Mouse (Mus musculus) G1E (cell line): ENCODE data around the gene Rgs5. TPM values are rescaled to one million over a fixed set of nuclear protein-coding genes. Genes with fewer than 3 reads are reported as not detected.

Experiments used
- ATAC-seq: 2 replicates; pipeline ENCODE4 v1.8.0; 2016; ENCODE audit warnings: mild to moderate bottlenecking; ENCODE audit not compliant: insufficient number of reproducible peaks, poor library complexity, low FRiP score, severe bottlenecking; ENCODE audit errors: extremely low read depth
- DNase-seq: peaks from one replicate; pipeline ENCODE4 v3.0.0; 2012; ENCODE audit warnings: low spot score
- H3K27me3 ChIP-seq: 2 replicates; pipeline ENCODE4 v1.6.1; 2012; ENCODE audit warnings: mild to moderate bottlenecking, low read length, inconsistent platforms; ENCODE audit not compliant: insufficient read depth
- H3K36me3 ChIP-seq: replicated peaks from 2 replicates; pipeline ENCODE3; 2012; ENCODE audit warnings: mild to moderate bottlenecking, inconsistent platforms
- H3K4me1 ChIP-seq: 2 replicates; pipeline ENCODE4 v1.6.1; 2012; ENCODE audit warnings: low read depth, low read length, inconsistent platforms, mixed read lengths; ENCODE audit not compliant: insufficient read depth
- H3K4me3 ChIP-seq: 2 replicates; pipeline ENCODE4 v1.5.1; 2012; ENCODE audit warnings: low read depth, mild to moderate bottlenecking, inconsistent platforms, low read length, moderate library complexity, mixed read lengths
- H3K9me3 ChIP-seq: replicated peaks from 2 replicates; pipeline ENCODE4 v1.6.1; 2012; ENCODE audit warnings: inconsistent platforms
- CTCF ChIP-seq: IDR thresholded peaks from 2 replicates; pipeline ENCODE4 v1.5.1; 2012; ENCODE audit warnings: low read depth, low read length, inconsistent platforms, mixed read lengths
- GATA1 ChIP-seq: IDR thresholded peaks from 2 replicates; pipeline ENCODE4 v1.6.1; 2012; ENCODE audit warnings: borderline replicate concordance, low read length, inconsistent platforms, mixed read lengths
- GATA2 ChIP-seq: IDR thresholded peaks from 2 replicates; pipeline ENCODE4 v1.6.1; 2012; ENCODE audit warnings: low read depth, low read length, inconsistent platforms, borderline replicate concordance
- POLR2AphosphoS5 ChIP-seq: IDR thresholded peaks from 2 replicates; pipeline ENCODE4 v1.6.1; 2012; ENCODE audit warnings: low read depth, low read length, inconsistent platforms; ENCODE audit not compliant: insufficient replicate concordance
- TAL1 ChIP-seq: conservative IDR thresholded peaks from 2 replicates; pipeline ENCODE4 v1.6.1; 2012; ENCODE audit warnings: low read depth, low read length, inconsistent platforms, mixed read lengths
- polyA plus RNA-seq: library from polyadenylated mRNA; stranded (reverse); fragments of >175 nt; gene quantifications from 2 replicates; pipeline ENCODE4 v1.2.3, GENCODE M21; 2012
- total RNA-seq, 2 experiments: library from RNA; stranded (forward) in 1 of 2; stranded (reverse) in 1 of 2; fragments of 200-1000 nt in 1 of 2; fragments of >200 nt in 1 of 2; fragmentation: Nextera tagmentation in 1 of 2; gene quantifications; 2 replicates each; pipeline ENCODE4 v1.2.3; 2014 to 2017

The Rgs5 gene
- total and polyA plus RNA-seq, 3 experiments: 0.16 TPM; not detected in 2

- no peaks in the 10 kb centered on the region for H3K4me1 ChIP-seq
- no peak for DNase-seq
- no peak for TF ChIP-seq POLR2AphosphoS5
- TF ChIP-seq GATA2: no peak
- no peak for TF ChIP-seq GATA1
- no peak for TF ChIP-seq TAL1
- no peak for TF ChIP-seq CTCF
- no peaks in the 10 kb centered on the region for H3K27me3 ChIP-seq
- no peak overlapping the region for H3K4me3 ChIP-seq
- H3K9me3 ChIP-seq: 0 out of 2 replicates have a peak, but pooled peaks cover 4% of the 10 kb centered on the region
- ATAC-seq: no peak
- no peaks in the 10 kb centered on the region for H3K36me3 ChIP-seq
These were observed 41.9 kb downstream of the Rgs5 start for GRCm38 (mm10) chr1:169697236-169697635.

GRCm38 (mm10) chr1:169699184-169699583 is 43.9 kb downstream of the Rgs5 start:
- no peaks in the 10 kb centered on the region for H3K27me3 ChIP-seq
- no peak overlapping the region for H3K4me3 ChIP-seq
- TF ChIP-seq GATA2 (no peak), POLR2AphosphoS5 (no peak)
- H3K36me3 ChIP-seq: no peaks in the 10 kb centered on the region
- no peak for ATAC-seq
- H3K9me3 ChIP-seq: 0 out of 2 replicates have a peak, but pooled peaks cover 2% of the 10 kb centered on the region
- DNase-seq: no peak
- H3K4me1 ChIP-seq: no peaks in the 10 kb centered on the region

- Histone ChIP-seq H3K27me3 (no peaks in the 10 kb centered on the region), H3K4me1 (no peaks in the 10 kb centered on the region), H3K4me3 (no peak overlapping the region), H3K9me3 (0 out of 2 replicates have a peak, but pooled peaks cover 4% of the 10 kb centered on the region), H3K36me3 (no peaks in the 10 kb centered on the region)
- no peak for TF ChIP-seq GATA2
- DNase-seq (no peak), ATAC-seq (no peak)
These were observed 49.2 kb downstream of the Rgs5 start for GRCm38 (mm10) chr1:169704395-169705087.

GRCm38 (mm10) chr1:169721836-169722235 is 66.5 kb downstream of the Rgs5 start:
- no peak for ATAC-seq
- no peak overlapping the region for H3K4me3 ChIP-seq

GRCm38 (mm10) chr1:169726319-169726718 is 71.0 kb downstream of the Rgs5 start:
- Histone ChIP-seq H3K36me3 (no peaks in the 10 kb centered on the region), H3K4me1 (no peaks in the 10 kb centered on the region), H3K27me3 (no peaks in the 10 kb centered on the region), H3K4me3 (no peak overlapping the region), H3K9me3 (peaks cover 8% of the 10 kb centered on the region)
- ATAC-seq (no peak), DNase-seq (no peak)
- no peak for TF ChIP-seq TAL1
- TF ChIP-seq POLR2AphosphoS5: no peak
- no peak for TF ChIP-seq GATA1
- no peak for TF ChIP-seq CTCF
- TF ChIP-seq GATA2: no peak

More at GRCm38 (mm10) chr1:169721836-169722235, 66.5 kb downstream of the Rgs5 start:
- H3K9me3 ChIP-seq: peaks cover 6% of the 10 kb centered on the region
- TF ChIP-seq GATA1 (no peak), GATA2 (no peak), POLR2AphosphoS5 (no peak), TAL1 (no peak), CTCF (no peak)
- no peak for DNase-seq
- no peaks in the 10 kb centered on the region for H3K27me3 ChIP-seq
- no peaks in the 10 kb centered on the region for H3K4me1 ChIP-seq
- H3K36me3 ChIP-seq: no peaks in the 10 kb centered on the region

GRCm38 (mm10) chr1:169730599-169731100 is 75.3 kb downstream of the Rgs5 start:
- 0 out of 2 replicates have a peak, but pooled peaks cover 2% of the 10 kb centered on the region for H3K9me3 ChIP-seq
- H3K36me3 ChIP-seq: no peaks in the 10 kb centered on the region
- no peaks in the 10 kb centered on the region for H3K27me3 ChIP-seq
- DNase-seq: no peak
- TF ChIP-seq GATA2: no peak
- no peak for TF ChIP-seq POLR2AphosphoS5
- no peak for TF ChIP-seq CTCF
- no peak for TF ChIP-seq TAL1
- no peak for TF ChIP-seq GATA1
- H3K4me3 ChIP-seq: no peak overlapping the region
- no peaks in the 10 kb centered on the region for H3K4me1 ChIP-seq
- no peak for ATAC-seq
